Mouse (Mus musculus) adrenal gland, postnatal 10 days (tissue): ENCODE data around the gene Olfr701. TPM values are rescaled to one million over a fixed set of nuclear protein-coding genes. Genes with fewer than 3 reads are reported as not detected.

Experiments
- DNase-seq: peaks from one replicate; pipeline ENCODE4 v3.0.0; 2021; ENCODE audit warnings: mixed read lengths
- long read RNA-seq, 2 experiments: library from polyadenylated mRNA; stranded (forward); transcript quantifications; one replicate each; pipeline ENCODE4 v2.0.0; 2021
- total RNA-seq, 2 experiments: library from RNA; stranded (reverse); gene quantifications; 2 replicates each; pipeline ENCODE4 v1.2.3; 2021

The Olfr701 gene
- not detected for total RNA-seq
- long read RNA-seq, experiment 1 = 0 reads
- long read RNA-seq, experiment 2 = 0 reads

- no peak for DNase-seq
Measured at GRCm38 (mm10) chr7:106813829-106814228, at the start of gene Olfr701. Olfr701 (plus strand) TSS chr7:106814129.

GRCm38 (mm10) chr7:106788330-106788729 lies 25.6 kb upstream of the Olfr701 start:
- no peak for DNase-seq

- no peak for DNase-seq
Measured at GRCm38 (mm10) chr7:106793098-106793497, 20.8 kb upstream of the Olfr701 start, which contains the start of gene Olfr699. Olfr699 (minus strand) TSS chr7:106793198.

GRCm38 (mm10) chr7:106808734-106809133 lies 5.2 kb upstream of the Olfr701 start, which contains the start of gene Olfr700:
Olfr700 (minus strand) TSS chr7:106808834.
- no peak for DNase-seq

- DNase-seq = no peak
Measured at GRCm38 (mm10) chr7:106815775-106816174, 1.8 kb downstream of the Olfr701 start.

- no peak for DNase-seq
Measured at GRCm38 (mm10) chr7:106818414-106818813, 4.5 kb downstream of the Olfr701 start.

GRCm38 (mm10) chr7:106833793-106834192 lies 19.9 kb downstream of the Olfr701 start, which contains the start of gene Olfr702:
Olfr702 (minus strand) TSS chr7:106833893.
- DNase-seq = no peak

GRCm38 (mm10) chr7:106843060-106843459 lies 29.1 kb downstream of the Olfr701 start, which contains the start of gene Olfr703:
Olfr703 (plus strand) TSS chr7:106843360.
- DNase-seq = no peak

- DNase-seq = no peak
Measured at GRCm38 (mm10) chr7:106862885-106863284, 49.0 kb downstream of the Olfr701 start, which contains the start of gene Olfr704. Olfr704 (plus strand) TSS chr7:106863185.

Other genes with a start within 250 kb of the Olfr701 start
- not detected for gene Olfr693, start 133.5 kb upstream of the Olfr701 start, total RNA-seq
- gene Olfr694, start 122.3 kb upstream of the Olfr701 start, total RNA-seq = not detected
- gene Olfr695, start 97.7 kb upstream of the Olfr701 start, total RNA-seq = not detected
- gene Olfr697, start 71.7 kb upstream of the Olfr701 start, total RNA-seq = not detected
- gene Olfr698, start 58.7 kb upstream of the Olfr701 start, total RNA-seq = not detected
- gene Olfr699, start 20.9 kb upstream of the Olfr701 start, total RNA-seq = not detected
- not detected for gene Olfr700, start 5.3 kb upstream of the Olfr701 start, total RNA-seq
- gene Olfr702, start 19.8 kb downstream of the Olfr701 start, total RNA-seq = not detected
- gene Olfr703, start 29.2 kb downstream of the Olfr701 start, total RNA-seq = not detected
- gene Olfr704, start 49.1 kb downstream of the Olfr701 start, total RNA-seq = not detected
- not detected for gene Olfr705, start 62.8 kb downstream of the Olfr701 start, total RNA-seq
- gene Olfr706, start 74.0 kb downstream of the Olfr701 start, total RNA-seq = not detected
- gene Olfr707, start 87.1 kb downstream of the Olfr701 start, total RNA-seq = not detected
- not detected for gene Olfr1532-ps1, start 93.9 kb downstream of the Olfr701 start, total RNA-seq
- under 1 TPM in 1 of 2 experiments, not detected in 1; 0.09 TPM for gene Olfr709-ps1, start 118.1 kb downstream of the Olfr701 start, total RNA-seq
- gene Olfr710, start 134.2 kb downstream of the Olfr701 start, total RNA-seq = not detected
- gene Olfr6, start 149.8 kb downstream of the Olfr701 start, total RNA-seq = under 1 TPM in 1 of 2 experiments, not detected in 1; 0.21 TPM
- gene Olfr711, start 161.3 kb downstream of the Olfr701 start, total RNA-seq = not detected
- not detected for gene Olfr2, start 191.9 kb downstream of the Olfr701 start, total RNA-seq
- not detected for gene Olfr713, start 217.0 kb downstream of the Olfr701 start, total RNA-seq